Mouse (Mus musculus) spleen, adult 18-20 months (tissue): ENCODE results near the gene Ambra1.

Source experiments
- DNase-seq, 2 experiments: peaks; one replicate each; pipeline ENCODE4 v3.0.0; 2022; ENCODE audit warnings: mixed read lengths in 2 of 2

Ambra1 gene

GRCm38 (mm10) chr2:91921790-91922570 is 192.0 kb downstream of the Ambra1 start:
- DNase-seq = peak in 1 of 2 experiments; percentile 42

GRCm38 (mm10) chr2:91922586-91923414 is 192.9 kb downstream of the Ambra1 start:
- DNase-seq = no peak

- peak in 1 of 2 experiments; percentile 65 for DNase-seq
These were observed 193.7 kb downstream of the Ambra1 start for GRCm38 (mm10) chr2:91923415-91924337.

- DNase-seq = no peak
These were observed 194.8 kb downstream of the Ambra1 start for GRCm38 (mm10) chr2:91924726-91925125.

DNA sequence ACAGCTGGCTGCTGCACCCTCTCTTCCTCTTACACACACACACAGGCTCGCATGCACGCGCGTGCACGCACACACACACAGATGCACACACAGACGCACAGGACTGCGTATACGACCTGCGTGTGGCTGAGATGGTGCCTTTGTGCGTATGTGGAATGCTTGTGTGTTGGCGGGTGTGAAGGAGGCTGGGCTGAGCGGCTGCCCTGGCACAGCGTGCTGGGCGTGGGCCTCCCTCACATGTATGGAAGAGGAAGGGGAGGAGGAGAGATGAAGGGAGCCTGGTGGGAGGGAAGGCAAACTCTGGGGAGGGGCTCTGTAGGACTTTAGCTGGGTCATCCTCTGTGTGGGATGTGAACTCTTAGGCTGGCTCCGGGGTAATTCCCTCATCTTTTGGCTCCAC is 195.5 kb downstream of the Ambra1 start:
- no peak for DNase-seq

- DNase-seq = no peak
These were observed 197.0 kb downstream of the Ambra1 start, which contains the start of gene Chrm4 for GRCm38 (mm10) chr2:91926949-91927348. TSS of gene Chrm4 (plus strand) at chr2:91927249.

- DNase-seq = peak; percentile 52 to 77
These were observed 198.0 kb downstream of the Ambra1 start for GRCm38 (mm10) chr2:91927826-91928533.

DNA sequence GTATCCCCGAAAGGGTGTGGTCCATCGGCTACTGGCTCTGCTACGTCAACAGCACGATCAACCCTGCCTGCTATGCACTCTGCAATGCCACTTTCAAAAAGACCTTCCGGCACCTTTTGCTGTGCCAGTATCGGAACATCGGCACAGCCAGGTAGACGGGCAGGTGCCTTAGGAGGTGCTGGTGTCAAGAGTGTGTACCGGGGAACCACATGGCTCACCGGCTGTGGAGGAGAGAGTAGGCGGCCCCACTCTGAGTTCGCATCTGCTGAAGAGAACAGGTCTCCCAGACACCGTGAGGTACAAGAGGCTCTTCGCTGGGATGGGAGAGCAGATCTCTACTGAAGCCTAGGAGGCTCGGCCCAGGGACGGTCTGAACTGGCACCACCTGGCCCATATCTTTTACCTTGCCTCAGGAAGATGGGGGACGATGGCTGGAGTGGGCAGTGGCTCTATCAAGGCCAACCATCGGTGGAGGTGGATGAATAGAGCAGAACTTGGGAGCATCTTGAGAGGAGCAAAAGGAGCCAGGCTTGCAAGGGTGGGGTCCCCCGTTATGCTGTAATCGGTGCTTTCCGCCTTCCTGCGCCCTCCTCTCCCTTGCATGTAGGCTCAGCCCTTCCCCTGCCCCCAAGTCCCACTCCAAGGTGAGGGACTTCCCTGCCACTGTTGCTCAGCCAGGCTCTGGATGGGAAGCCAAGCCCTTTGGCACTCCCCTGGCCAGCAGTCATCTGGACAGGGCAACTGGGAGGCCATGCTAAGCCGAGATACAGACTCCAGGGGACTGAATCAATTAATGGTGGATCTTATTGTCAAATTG is 198.8 kb downstream of the Ambra1 start:
- no peak for DNase-seq

GRCm38 (mm10) chr2:91929455-91929854 is 199.5 kb downstream of the Ambra1 start:
- DNase-seq = no peak

- peak in 1 of 2 experiments; percentile 39 for DNase-seq
These were observed 200.0 kb downstream of the Ambra1 start for GRCm38 (mm10) chr2:91929936-91930335.

DNA sequence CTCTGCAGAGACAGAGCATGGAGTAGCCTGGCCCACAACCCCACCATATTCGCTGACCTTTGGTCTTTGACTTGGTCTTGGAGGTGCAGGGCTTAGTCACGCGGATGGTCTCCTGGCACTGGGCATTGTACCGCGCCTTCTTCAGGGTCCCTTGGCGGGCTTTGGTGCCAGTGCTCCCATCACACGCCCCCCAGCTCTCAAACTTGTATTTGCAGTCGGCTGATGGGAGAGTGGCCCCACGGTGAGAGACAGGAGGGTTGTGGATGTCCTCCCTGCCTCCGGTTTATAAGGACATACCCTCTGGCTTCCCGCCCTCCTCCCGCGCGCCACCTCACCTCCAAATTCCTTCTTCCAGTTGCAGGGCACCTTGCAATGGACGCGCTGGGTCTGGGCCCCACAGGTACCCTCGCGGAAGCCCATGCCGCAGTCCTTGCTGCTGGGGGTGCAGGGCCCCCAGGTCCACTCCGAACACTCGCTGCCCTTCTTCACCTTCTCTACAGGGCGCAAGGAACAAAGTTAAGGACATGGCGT is 200.9 kb downstream of the Ambra1 start:
- DNase-seq = no peak

GRCm38 (mm10) chr2:91931328-91932159 is 201.6 kb downstream of the Ambra1 start:
- no peak for DNase-seq

DNA sequence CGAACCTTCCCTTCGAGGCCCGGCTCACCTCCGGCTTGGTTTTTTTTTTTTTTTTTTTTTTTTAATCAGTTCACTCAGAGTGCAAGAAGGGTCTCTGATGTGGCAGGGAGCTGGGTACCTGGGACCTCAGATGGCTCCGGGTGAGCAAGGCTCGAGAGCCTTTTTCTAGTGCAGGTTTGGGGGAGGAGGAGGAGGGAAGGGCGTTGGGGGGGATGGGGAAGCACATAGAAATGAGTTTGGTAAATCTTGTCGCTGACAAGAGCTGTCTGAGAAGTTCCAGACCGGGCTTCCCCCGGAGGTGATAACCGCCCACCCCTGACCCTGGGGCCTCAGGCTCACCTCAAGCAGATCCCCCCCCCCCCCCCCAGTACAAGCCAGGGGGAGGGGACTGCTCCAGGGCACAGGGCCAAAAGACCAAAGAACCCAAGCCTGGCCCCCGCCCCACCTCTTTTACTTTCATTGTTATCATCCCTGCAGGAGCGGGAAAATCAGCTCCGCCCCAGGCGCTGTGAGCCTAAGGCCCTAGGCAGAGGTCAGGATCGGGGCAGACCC is 202.3 kb downstream of the Ambra1 start, which contains the start of gene Mdk:
Gene Mdk, minus strand, starts transcription at position 138 of the 552 bp plus-strand sequence.
- DNase-seq = no peak

- DNase-seq = no peak
These were observed 202.9 kb downstream of the Ambra1 start for GRCm38 (mm10) chr2:91932737-91933350.

DNA sequence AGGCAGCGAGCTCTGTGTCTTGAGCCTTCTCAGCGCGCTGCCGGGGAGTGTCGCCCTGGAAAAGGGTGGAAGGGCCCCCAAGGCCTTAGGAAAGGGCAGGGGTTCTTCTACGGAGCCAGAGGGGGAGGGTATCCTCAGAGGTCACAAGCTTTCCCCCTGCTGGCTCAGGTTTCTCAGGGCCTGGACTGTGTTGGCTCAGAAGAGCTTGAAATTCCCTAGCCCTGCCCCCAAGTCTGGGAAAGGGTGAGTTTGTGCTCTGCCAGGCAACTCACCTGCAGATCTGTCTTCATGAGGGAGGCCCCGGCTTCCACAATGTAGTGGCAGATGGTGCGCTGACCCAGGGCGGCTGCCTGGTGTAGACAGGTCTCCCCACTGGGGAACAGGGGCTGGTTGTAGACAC is 203.5 kb downstream of the Ambra1 start:
- no peak for DNase-seq

- no peak for DNase-seq
These were observed 204.1 kb downstream of the Ambra1 start for GRCm38 (mm10) chr2:91934016-91934415.

GRCm38 (mm10) chr2:91934826-91935525 is 205.0 kb downstream of the Ambra1 start:
- DNase-seq = no peak

DNA sequence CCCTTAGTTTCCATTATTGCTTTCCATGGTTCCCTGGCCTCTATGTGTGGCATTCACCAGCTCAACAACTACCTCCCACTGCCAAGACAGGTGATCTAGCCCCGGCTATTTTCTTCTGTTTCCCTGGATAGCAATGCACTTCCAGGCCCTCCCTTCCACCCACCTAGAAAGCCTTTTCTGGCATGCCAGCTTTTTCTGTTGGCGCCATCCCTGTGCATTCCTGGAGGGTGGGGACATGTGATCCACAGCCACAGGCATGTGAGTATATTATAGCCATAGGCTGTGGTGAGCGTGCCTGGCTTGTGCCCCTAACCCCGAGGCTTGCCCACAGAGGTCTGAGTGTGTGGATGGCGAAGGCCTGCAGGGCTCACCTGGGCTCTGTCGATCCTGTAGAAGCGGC is 206.2 kb downstream of the Ambra1 start:
- DNase-seq = no peak
